Mouse (Mus musculus) E14TG2a.4 (cell line): ENCODE results near the gene Relb.
"Not testable (repeated sequence)": the region's sequence is repeated elsewhere in the genome, so short reads cannot be mapped to it uniquely, and the experiment has no call there.

Experiments used
- CTCF ChIP-seq: conservative IDR thresholded peaks from 2 replicates; pipeline ENCODE4 v1.5.1; 2014; ENCODE audit warnings: low read length
- NANOG ChIP-seq: IDR thresholded peaks from 2 replicates; pipeline ENCODE4 v1.6.1; 2014; ENCODE audit warnings: borderline replicate concordance, low read length, mixed read lengths
- POU5F1 ChIP-seq: IDR thresholded peaks from 2 replicates; pipeline ENCODE4 v1.6.1; 2014; ENCODE audit warnings: low read length, borderline replicate concordance

GRCm38 (mm10) chr7:19604606-19605214, 24.5 kb downstream of the Relb start:
- TF ChIP-seq CTCF, POU5F1, NANOG: not testable (repeated sequence)
